Mouse (Mus musculus): ENCODE data around the gene Vhl. TPM values are rescaled to one million over a fixed set of nuclear protein-coding genes. Genes with fewer than 3 reads are reported as not detected.

Gene Vhl
- polyA plus RNA-seq, 1 experiment from 2014 or later: 36.1 TPM

Other genes starting within 250 kb of the Vhl start
- gene Tada3, start 246.1 kb upstream of the Vhl start, polyA plus RNA-seq (2015; fragmentation: Nextera tagmentation; extraction: Ambion mirVana): 56.7 and 62.1 TPM in 2 replicates
- 403 and 405 TPM in 2 replicates for gene Arpc4, start 245.8 kb upstream of the Vhl start, polyA plus RNA-seq (2015; fragmentation: Nextera tagmentation; extraction: Ambion mirVana)
- gene Ttll3, start 234.7 kb upstream of the Vhl start, polyA plus RNA-seq (2015; fragmentation: Nextera tagmentation; extraction: Ambion mirVana): 3.5 and 3.6 TPM in 2 replicates
- 24.0 and 25.3 TPM in 2 replicates for gene Rpusd3, start 204.6 kb upstream of the Vhl start, polyA plus RNA-seq (2015; fragmentation: Nextera tagmentation; extraction: Ambion mirVana)
- gene Cidec, start 188.2 kb upstream of the Vhl start, polyA plus RNA-seq (2015; fragmentation: Nextera tagmentation; extraction: Ambion mirVana): not detected in 2 replicates
- 104 and 111 TPM in 2 replicates for gene Jagn1, start 181.4 kb upstream of the Vhl start, polyA plus RNA-seq (2015; fragmentation: Nextera tagmentation; extraction: Ambion mirVana)
- gene Il17re, start 165.5 kb upstream of the Vhl start, polyA plus RNA-seq (2015; fragmentation: Nextera tagmentation; extraction: Ambion mirVana): 6.1 and 7.8 TPM in 2 replicates
- gene Il17rc, start 152.5 kb upstream of the Vhl start, polyA plus RNA-seq (2015; fragmentation: Nextera tagmentation; extraction: Ambion mirVana): 18.5 and 19.6 TPM in 2 replicates
- gene Creld1, start 140.7 kb upstream of the Vhl start, polyA plus RNA-seq (2015; fragmentation: Nextera tagmentation; extraction: Ambion mirVana): 35.7 and 37.2 TPM in 2 replicates
- 0.87 and 1.1 TPM in 2 replicates for gene Prrt3, start 122.0 kb upstream of the Vhl start, polyA plus RNA-seq (2015; fragmentation: Nextera tagmentation; extraction: Ambion mirVana)
- gene Emc3, start 92.3 kb upstream of the Vhl start, polyA plus RNA-seq (2015; fragmentation: Nextera tagmentation; extraction: Ambion mirVana): 108 and 111 TPM in 2 replicates
- gene Fancd2, start 92.3 kb upstream of the Vhl start, polyA plus RNA-seq (2015; fragmentation: Nextera tagmentation; extraction: Ambion mirVana): 13.9 and 15.2 TPM in 2 replicates
- gene Fancd2os, start 23.2 kb upstream of the Vhl start, polyA plus RNA-seq (2015; fragmentation: Nextera tagmentation; extraction: Ambion mirVana): 0.84 and 0.87 TPM in 2 replicates
- gene Brk1, start 19.2 kb upstream of the Vhl start, polyA plus RNA-seq (2015; fragmentation: Nextera tagmentation; extraction: Ambion mirVana): 206 and 211 TPM in 2 replicates
- 5.2 and 5.3 TPM in 2 replicates for gene Irak2, start 14.5 kb downstream of the Vhl start, polyA plus RNA-seq (2015; fragmentation: Nextera tagmentation; extraction: Ambion mirVana)
- gene Tatdn2, start 73.1 kb downstream of the Vhl start, polyA plus RNA-seq (2015; fragmentation: Nextera tagmentation; extraction: Ambion mirVana): 0.49 and 0.77 TPM in 2 replicates
- 0.81 and 1.2 TPM in 2 replicates for gene Ghrl, start 95.9 kb downstream of the Vhl start, polyA plus RNA-seq (2015; fragmentation: Nextera tagmentation; extraction: Ambion mirVana)
- gene Sec13, start 116.8 kb downstream of the Vhl start, polyA plus RNA-seq (2015; fragmentation: Nextera tagmentation; extraction: Ambion mirVana): 268 and 273 TPM in 2 replicates

Measured in kidney, embryonic 15.5 days (tissue).